Mouse (Mus musculus) cerebellum, adult (tissue): ENCODE measurements around the gene Zfp36l2.

Experiments
- ATAC-seq: cut with Nextera tagmentation; 2 replicates; pipeline ENCODE4 v1.9.2; 2017; ENCODE audit warnings: mild to moderate bottlenecking, moderate library complexity, mixed read lengths; ENCODE audit not compliant: insufficient number of reproducible peaks, low FRiP score, low TSS enrichment

Zfp36l2 gene

GRCm38 (mm10) chr17:84154302-84155028 lies 33.3 kb downstream of the Zfp36l2 start:
- ATAC-seq, result no peak

- no peak for ATAC-seq
These were observed 34.6 kb downstream of the Zfp36l2 start for GRCm38 (mm10) chr17:84152976-84153786.

- ATAC-seq, result no peak
These were observed 35.4 kb downstream of the Zfp36l2 start for GRCm38 (mm10) chr17:84152206-84152975.

- ATAC-seq, result no peak
These were observed 36.4 kb downstream of the Zfp36l2 start for GRCm38 (mm10) chr17:84151306-84151705.

- ATAC-seq, result no peak
These were observed 37.5 kb downstream of the Zfp36l2 start for GRCm38 (mm10) chr17:84150291-84150690.

GRCm38 (mm10) chr17:84149566-84149965 lies 38.2 kb downstream of the Zfp36l2 start:
- ATAC-seq, result no peak

- ATAC-seq, result peak; percentile 71
These were observed 39.0 kb downstream of the Zfp36l2 start for GRCm38 (mm10) chr17:84148499-84149484.

- ATAC-seq, result no peak
These were observed 40.3 kb downstream of the Zfp36l2 start for GRCm38 (mm10) chr17:84147183-84148108.

GRCm38 (mm10) chr17:84146458-84147182 lies 41.1 kb downstream of the Zfp36l2 start:
- no peak for ATAC-seq

GRCm38 (mm10) chr17:84145826-84146287 lies 41.9 kb downstream of the Zfp36l2 start:
- ATAC-seq, result no peak

- ATAC-seq, result no peak
These were observed 42.8 kb downstream of the Zfp36l2 start for GRCm38 (mm10) chr17:84144762-84145599.

- ATAC-seq, result no peak
These were observed 43.6 kb downstream of the Zfp36l2 start for GRCm38 (mm10) chr17:84144130-84144529.

- ATAC-seq, result no peak
These were observed 44.4 kb downstream of the Zfp36l2 start for GRCm38 (mm10) chr17:84143219-84143844.

GRCm38 (mm10) chr17:84141691-84142090 lies 46.1 kb downstream of the Zfp36l2 start:
- no peak for ATAC-seq

GRCm38 (mm10) chr17:84140822-84141507 lies 46.8 kb downstream of the Zfp36l2 start:
- ATAC-seq, result no peak
